Mouse (Mus musculus) kidney, postnatal 10 days (tissue): ENCODE measurements around the gene Vmn1r149.
"Not testable (repeated sequence)": the region's sequence is repeated elsewhere in the genome, so short reads cannot be mapped to it uniquely, and the experiment has no call there.

Experiments
- DNase-seq: peaks from one replicate; pipeline ENCODE4 v3.0.0; 2021; ENCODE audit warnings: mixed read lengths

The Vmn1r149 gene

DNA sequence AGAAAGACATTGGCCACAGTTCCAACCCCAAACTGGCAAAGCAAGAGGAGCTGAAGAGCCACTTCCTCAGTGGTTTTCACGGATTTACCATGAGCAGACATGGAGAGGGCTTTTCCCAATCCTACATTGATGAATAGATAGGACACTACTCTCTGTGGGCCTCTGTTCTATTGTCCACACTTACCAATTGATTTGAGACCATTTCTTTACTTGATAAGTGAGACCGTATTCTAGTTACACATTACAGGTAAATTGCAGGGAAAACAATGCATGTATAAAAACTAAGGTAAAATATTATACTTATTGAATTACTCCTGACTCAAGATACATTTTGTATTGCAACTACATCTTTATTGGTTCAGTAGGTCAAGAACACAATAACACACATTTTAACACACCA lies at the start of gene Vmn1r149:
Vmn1r149 (minus strand) TSS at position 101 of the 400 bp plus-strand sequence.
- not testable (repeated sequence) for DNase-seq

GRCm38 (mm10) chr7:22463975-22464374 lies 25.9 kb upstream of the Vmn1r149 start, which contains the start of gene Gm10665:
Gm10665 (minus strand) TSS chr7:22464075.
- DNase-seq, result not testable (repeated sequence)

- not testable (repeated sequence) for DNase-seq
These were observed 24.7 kb downstream of the Vmn1r149 start, which contains the start of gene Vmn1r148 for GRCm38 (mm10) chr7:22413283-22413682. Vmn1r148 (plus strand) TSS chr7:22413583.
